Mouse (Mus musculus): ENCODE data around the gene Myo1f. TPM values are rescaled to one million over a fixed set of nuclear protein-coding genes. Genes with fewer than 3 reads are reported as not detected.

Gene Myo1f
- total and polyA plus RNA-seq, 3 experiments, result 13.6 to 27.5 (median 19.5) TPM

- Histone ChIP-seq H3K4me2 (ENCODE audit: insufficient read depth, low read depth, poor library complexity, severe bottlenecking) (no peak overlapping the region), H3K4me3 (replicated peaks in 1 of 3; ENCODE audit: low read depth in 2 of 3, low read length in 2 of 3, poor library complexity in 1 of 3) (no peak overlapping the region), H3K36me3 (replicated peaks in 1 of 2; ENCODE audit: control insufficient read depth in 1 of 2, insufficient read depth in 1 of 2, low read length in 1 of 2) (peaks cover 12 to 73% of the 10 kb centered on the region in 2 experiments), H3K9ac (ENCODE audit: insufficient read depth, low read depth) (no peak overlapping the region), H3K4me1 (ENCODE audit: control insufficient read depth in 1 of 2, insufficient read depth in 2 of 2) (no peaks in the 10 kb centered on the region), H3K27me3 (replicated peaks) (no peaks in the 10 kb centered on the region), H3K79me2 (replicated peaks; ENCODE audit: control insufficient read depth, extremely low read depth, insufficient read depth, poor library complexity, severe bottlenecking) (no peaks in the 10 kb centered on the region), H3K9me3 (replicated peaks; ENCODE audit: low read length) (no peaks in the 10 kb centered on the region), H3K27ac (ENCODE audit: insufficient read depth, low read depth) (no peak overlapping the region)
- in situ Hi-C loops (cut with MboI; ENCODE audit: low pct_ligation_motif_present, low pct_unique_long_range_greater_than_20kb, low sequenced_read_pairs), result no loop called here
- TF ChIP-seq POLR2AphosphoS2 (IDR thresholded peaks at IDR 0.05; ENCODE audit: low read depth, low read length) (no peak), MAFK (IDR thresholded peaks at IDR 0.05; ENCODE audit: insufficient replicate concordance, low read length) (no peak), PAX5 (IDR thresholded peaks at IDR 0.05; ENCODE audit: low read length) (no peak), ZMIZ1 (IDR thresholded peaks at IDR 0.05; ENCODE audit: low read depth, low read length) (no peak), MAZ (IDR thresholded peaks at IDR 0.05; ENCODE audit: low read depth, low read length) (no peak), TCF12 (IDR thresholded peaks at IDR 0.05; ENCODE audit: low read depth, low read length) (no peak), RAD21 (IDR thresholded peaks at IDR 0.05; ENCODE audit: low read depth, low read length) (no peak), ZNF384 (IDR thresholded peaks at IDR 0.05; ENCODE audit: low read depth, low read length) (no peak)
- DNase-seq (ENCODE audit: extremely low read depth), result no peak
- dilution Hi-C loops (cut with MboI; ENCODE audit: extremely low pct_ligation_motif_present, extremely low pct_unique_long_range_greater_than_20kb, low sequenced_read_pairs), result no loop called here
These were observed 30.5 kb downstream of the Myo1f start for GRCm38 (mm10) chr17:33586011-33586410.

- Histone ChIP-seq H3K4me1 (ENCODE audit: control insufficient read depth in 1 of 2, insufficient read depth in 2 of 2) (no peaks in the 10 kb centered on the region), H3K9me3 (replicated peaks; ENCODE audit: low read length) (peaks cover 6% of the 10 kb centered on the region), H3K27ac (ENCODE audit: insufficient read depth, low read depth) (no peak overlapping the region), H3K27me3 (replicated peaks) (no peaks in the 10 kb centered on the region), H3K79me2 (replicated peaks; ENCODE audit: control insufficient read depth, extremely low read depth, insufficient read depth, poor library complexity, severe bottlenecking) (no peaks in the 10 kb centered on the region), H3K36me3 (replicated peaks in 1 of 2; ENCODE audit: control insufficient read depth in 1 of 2, insufficient read depth in 1 of 2, low read length in 1 of 2) (peaks cover 9 to 75% of the 10 kb centered on the region in 2 experiments), H3K4me2 (ENCODE audit: insufficient read depth, low read depth, poor library complexity, severe bottlenecking) (no peak overlapping the region), H3K9ac (ENCODE audit: insufficient read depth, low read depth) (no peak overlapping the region), H3K4me3 (replicated peaks in 1 of 3; ENCODE audit: low read depth in 2 of 3, low read length in 2 of 3, poor library complexity in 1 of 3) (no peak overlapping the region)
- dilution Hi-C loops (cut with MboI; ENCODE audit: extremely low pct_ligation_motif_present, extremely low pct_unique_long_range_greater_than_20kb, low sequenced_read_pairs) (no loop called here), in situ Hi-C loops (cut with MboI; ENCODE audit: low pct_ligation_motif_present, low pct_unique_long_range_greater_than_20kb, low sequenced_read_pairs) (no loop called here)
- TF ChIP-seq RAD21 (IDR thresholded peaks at IDR 0.05; ENCODE audit: low read depth, low read length) (peak; percentile 11), CTCF (conservative IDR thresholded peaks at IDR 0.05 in 1 of 2, IDR thresholded peaks at IDR 0.05 in 1 of 2; ENCODE audit: low read depth in 2 of 2, low read length in 2 of 2) (peak in 1 of 2 experiments; percentile 23; a peak in 1 of 4 replicates), BHLHE40 (IDR thresholded peaks at IDR 0.05; ENCODE audit: low read depth, low read length) (no peak)
- peak; percentile 8 for DNase-seq (ENCODE audit: extremely low read depth)
These were observed 41.8 kb downstream of the Myo1f start for GRCm38 (mm10) chr17:33597271-33597670.

- Histone ChIP-seq H3K9ac (ENCODE audit: insufficient read depth, low read depth) (no peak overlapping the region), H3K4me1 (ENCODE audit: control insufficient read depth in 1 of 2, insufficient read depth in 2 of 2) (no peaks in the 10 kb centered on the region), H3K4me3 (replicated peaks in 1 of 3; ENCODE audit: low read depth in 2 of 3, low read length in 2 of 3, poor library complexity in 1 of 3) (no peak overlapping the region), H3K36me3 (replicated peaks in 1 of 2; ENCODE audit: control insufficient read depth in 1 of 2, insufficient read depth in 1 of 2, low read length in 1 of 2) (peaks cover 9 to 65% of the 10 kb centered on the region in 2 experiments), H3K4me2 (ENCODE audit: insufficient read depth, low read depth, poor library complexity, severe bottlenecking) (no peak overlapping the region), H3K27ac (ENCODE audit: insufficient read depth, low read depth) (no peak overlapping the region), H3K79me2 (replicated peaks; ENCODE audit: control insufficient read depth, extremely low read depth, insufficient read depth, poor library complexity, severe bottlenecking) (no peaks in the 10 kb centered on the region), H3K27me3 (replicated peaks) (no peaks in the 10 kb centered on the region), H3K9me3 (replicated peaks; ENCODE audit: low read length) (peaks cover 6% of the 10 kb centered on the region)
- TF ChIP-seq CHD2 (IDR thresholded peaks at IDR 0.05; ENCODE audit: low read length), result no peak
- TF ChIP-seq MEF2A (IDR thresholded peaks at IDR 0.05; ENCODE audit: borderline replicate concordance, low read depth, low read length), result no peak
- DNase-seq (ENCODE audit: extremely low read depth), result no peak
- dilution Hi-C loops (cut with MboI; ENCODE audit: extremely low pct_ligation_motif_present, extremely low pct_unique_long_range_greater_than_20kb, low sequenced_read_pairs), result no loop called here
- in situ Hi-C loops (cut with MboI; ENCODE audit: low pct_ligation_motif_present, low pct_unique_long_range_greater_than_20kb, low sequenced_read_pairs), result no loop called here
These were observed 43.0 kb downstream of the Myo1f start for GRCm38 (mm10) chr17:33598506-33598905.

All from CH12.LX (cell line).